Comparison of ENCODE assay signal across 8 mouse cellular contexts in the genomic region with DNA sequence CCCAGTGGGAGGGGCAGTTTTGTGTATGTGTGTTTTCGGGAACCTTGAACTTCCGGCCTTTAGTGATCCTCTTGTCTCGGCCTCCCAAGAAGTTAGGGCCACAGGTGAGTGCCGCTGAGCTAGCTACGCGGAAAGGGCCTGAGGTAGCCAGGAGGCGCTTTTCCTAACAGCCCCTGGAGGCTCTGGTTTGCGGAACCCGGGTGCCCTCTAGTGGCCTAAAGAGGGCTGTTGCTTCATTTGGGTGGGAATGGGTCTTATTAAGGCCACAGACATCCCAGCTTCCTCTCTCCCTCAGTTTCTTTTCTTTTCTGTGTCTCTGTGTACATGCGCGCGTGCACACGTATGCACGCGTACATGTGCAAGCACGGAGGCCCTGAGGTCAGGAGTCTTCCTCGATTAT. TPM values are rescaled to one million over a fixed set of nuclear protein-coding genes. Genes with fewer than 3 reads are reported as not detected.
DNase-seq lines count a peak whose midpoint lies in the region; ATAC-seq and TF ChIP-seq lines count a peak whose summit lies in the region.

No protein-coding gene starts in this region.

- H3K4me1 ChIP-seq in kidney, postnatal 0 days (replicated peaks; ENCODE audit: insufficient read depth, low read length): no peaks in the 10 kb centered on the region
- H3K4me1 ChIP-seq in liver, embryonic 13.5 days (replicated peaks): no peaks in the 10 kb centered on the region
- no peaks in the 10 kb centered on the region for H3K4me1 ChIP-seq in neural tube, embryonic 14.5 days (ENCODE audit: control insufficient read depth, insufficient read depth, low read length)

- peak; percentile 50 for DNase-seq in adrenal gland, adult 8-10 months
- DNase-seq in embryo, embryonic 11 days: peak; percentile 87
- DNase-seq in kidney, postnatal 0 days (ENCODE audit: low spot score): peak; percentile 86
- DNase-seq in liver, embryonic 13.5 days: peak; percentile 51
- peak; percentile 43 for DNase-seq in telencephalon, adult 2 months (ENCODE audit: low read depth, low spot score)

- H3K4me2 ChIP-seq in kidney, postnatal 0 days (ENCODE audit: low read length): no peak overlapping the region
- no peak overlapping the region for H3K4me2 ChIP-seq in liver, embryonic 13.5 days
- no peak overlapping the region for H3K4me2 ChIP-seq in neural tube, embryonic 14.5 days (ENCODE audit: low read depth, low read length)

- H3K36me3 ChIP-seq in C2C12 (ENCODE audit: control insufficient read depth, insufficient read depth): no peaks in the 10 kb centered on the region
- H3K36me3 ChIP-seq in kidney, postnatal 0 days (ENCODE audit: insufficient read depth, low read length): 0 out of 2 replicates have a peak, but pooled peaks cover 10% of the 10 kb centered on the region
- no peaks in the 10 kb centered on the region for H3K36me3 ChIP-seq in liver, embryonic 13.5 days
- no peaks in the 10 kb centered on the region for H3K36me3 ChIP-seq in neural tube, embryonic 14.5 days (ENCODE audit: control insufficient read depth, insufficient read depth, low read length)

- H3K4me3 ChIP-seq in C2C12 (ENCODE audit: insufficient read depth, poor library complexity, severe bottlenecking): no peak overlapping the region
- no peak overlapping the region for H3K4me3 ChIP-seq in kidney, postnatal 0 days (replicated peaks; ENCODE audit: low read depth, low read length)
- H3K4me3 ChIP-seq in liver, embryonic 13.5 days (replicated peaks): no peak overlapping the region
- H3K4me3 ChIP-seq in neural tube, embryonic 14.5 days (ENCODE audit: low read depth, low read length): no peak overlapping the region

- H3K27ac ChIP-seq in kidney, postnatal 0 days: no peak overlapping the region
- H3K27ac ChIP-seq in liver, embryonic 13.5 days: no peak overlapping the region
- no peak overlapping the region for H3K27ac ChIP-seq in neural tube, embryonic 14.5 days (ENCODE audit: low read depth, low read length)

- H3K79me2 ChIP-seq in C2C12 (ENCODE audit: control insufficient read depth, insufficient read depth): no peaks in the 10 kb centered on the region

- peak; percentile 59 for ATAC-seq in granulocyte monocyte progenitor cell, adult 5-6 weeks (replicated peaks; ENCODE audit: poor library complexity, severe bottlenecking)
- peak; percentile 27; the same call in 1 of the 2 replicates for ATAC-seq in kidney, postnatal 0 days (replicated peaks; ENCODE audit: low FRiP score, low read depth)
- 0 out of 2 replicates have a peak, but pooled peaks have one; percentile 29 for ATAC-seq in liver, embryonic 13.5 days (ENCODE audit: low read depth)
- ATAC-seq in neural tube, embryonic 14.5 days (ENCODE audit: low read depth): peak; percentile 60

- 22% methylated on average over 16 of the region's 17 CpGs for WGBS in kidney, postnatal 0 days
- 13% methylated on average over 17 of the region's 17 CpGs for WGBS in liver, embryonic 13.5 days (ENCODE audit: insufficient replicate concordance)
- WGBS in neural tube, embryonic 14.5 days: 18% methylated on average over 17 of the region's 17 CpGs

- no peaks in the 10 kb centered on the region for H3K27me3 ChIP-seq in C2C12 (ENCODE audit: control insufficient read depth, insufficient read depth, insufficient read length)
- H3K27me3 ChIP-seq in kidney, postnatal 0 days (ENCODE audit: insufficient read depth, low read length): no peaks in the 10 kb centered on the region
- H3K27me3 ChIP-seq in liver, embryonic 13.5 days: no peaks in the 10 kb centered on the region
- H3K27me3 ChIP-seq in neural tube, embryonic 14.5 days (ENCODE audit: control insufficient read depth, insufficient read depth, low read length): no peaks in the 10 kb centered on the region

- H3K9me3 ChIP-seq in kidney, postnatal 0 days (replicated peaks; ENCODE audit: low read length): no peaks in the 10 kb centered on the region
- no peaks in the 10 kb centered on the region for H3K9me3 ChIP-seq in liver, embryonic 13.5 days (replicated peaks)
- H3K9me3 ChIP-seq in neural tube, embryonic 14.5 days (ENCODE audit: control insufficient read depth, low read length): no peaks in the 10 kb centered on the region

- no peak overlapping the region for H3K9ac ChIP-seq in kidney, postnatal 0 days (ENCODE audit: low read depth, low read length)
- H3K9ac ChIP-seq in liver, embryonic 13.5 days: no peak overlapping the region
- H3K9ac ChIP-seq in neural tube, embryonic 14.5 days (replicated peaks; ENCODE audit: low read depth, low read length): no peak overlapping the region

- no peak overlapping the region for H3ac ChIP-seq in C2C12 (ENCODE audit: control insufficient read depth, insufficient read length, low read depth)

- peak; percentile 78 for TF ChIP-seq CTCF in C2C12 (IDR thresholded peaks at IDR 0.05; ENCODE audit: control insufficient read depth, insufficient read depth, insufficient read length)
- TF ChIP-seq CTCF in kidney, postnatal 0 days (IDR thresholded peaks at IDR 0.05; ENCODE audit: low read depth): peak; percentile 96

- H3K79me3 ChIP-seq in C2C12 (ENCODE audit: low read depth): no peaks in the 10 kb centered on the region

TF ChIP-seq in C2C12, 6 proteins besides CTCF, POLR2A, EP300 and RAD21:
- TF ChIP-seq USF1 (IDR thresholded peaks at IDR 0.05; ENCODE audit: low read depth): no peak
- TF ChIP-seq MYOD1 (IDR thresholded peaks at IDR 0.05; ENCODE audit: control insufficient read depth, insufficient read length, low read depth): no peak
- peak; percentile 48 for TF ChIP-seq CEBPB (IDR thresholded peaks at IDR 0.05; ENCODE audit: low read depth)
TF ChIP-seq in C2C12: peak in this region for 1.

RNA-seq across cellular contexts. Expression of a gene that starts 6.5 kb away (rescaled TPM):
- 9.6 TPM for polyA plus RNA-seq in C2C12 (2012; fragmentation: generic; extraction: Trizol)
- 10 to 100 TPM in 2 of 4 experiments, 1 to 10 TPM in 2; 7.2 to 14.9 (median 11.4) TPM for total RNA-seq in adrenal gland, adult 8-10 months (2022)
- total RNA-seq in granulocyte monocyte progenitor cell, adult 5-6 weeks (2014; fragmentation: Nextera tagmentation): 32.9 and 67.0 TPM in 2 replicates
- 10.9 and 13.9 TPM in 2 replicates for total RNA-seq in granulocyte monocyte progenitor cell, adult 5-6 weeks (2017)
- 3.1 and 4.1 TPM in 2 replicates for polyA plus RNA-seq in kidney, postnatal 0 days (2015; fragmentation: Nextera tagmentation; extraction: Ambion mirVana)
- 1.4 and 1.7 TPM in 2 replicates for polyA plus RNA-seq in liver, embryonic 13.5 days (2015; fragmentation: Nextera tagmentation; extraction: Ambion mirVana)
- polyA plus RNA-seq in neural tube, embryonic 14.5 days (2014; fragmentation: Nextera tagmentation; extraction: Ambion mirVana): 23.8 and 25.3 TPM in 2 replicates

RNA-seq across cellular contexts. Expression of a gene that starts 54.1 kb away (rescaled TPM):
- 53.5 TPM for polyA plus RNA-seq in C2C12 (2012; fragmentation: generic; extraction: Trizol)
- total RNA-seq in adrenal gland, adult 8-10 months (2022): 10 to 100 TPM; 28.2 to 37.8 (median 33.4) TPM
- 32.2 and 42.1 TPM in 2 replicates for total RNA-seq in granulocyte monocyte progenitor cell, adult 5-6 weeks (2014; fragmentation: Nextera tagmentation)
- total RNA-seq in granulocyte monocyte progenitor cell, adult 5-6 weeks (2017): 45.2 and 89.4 TPM in 2 replicates
- 44.2 and 46.6 TPM in 2 replicates for polyA plus RNA-seq in kidney, postnatal 0 days (2015; fragmentation: Nextera tagmentation; extraction: Ambion mirVana)
- 34.5 and 42.8 TPM in 2 replicates for polyA plus RNA-seq in liver, embryonic 13.5 days (2015; fragmentation: Nextera tagmentation; extraction: Ambion mirVana)
- 63.6 and 71.8 TPM in 2 replicates for polyA plus RNA-seq in neural tube, embryonic 14.5 days (2014; fragmentation: Nextera tagmentation; extraction: Ambion mirVana)
